Mouse (Mus musculus) myocyte (in vitro differentiated cells): ENCODE data around the gene Glyat.

Source experiments
- CEBPB ChIP-seq: IDR thresholded peaks from 2 replicates; pipeline ENCODE4 v1.6.1; 2011; ENCODE audit warnings: mild to moderate bottlenecking, moderate library complexity; ENCODE audit not compliant: poor library complexity, insufficient read depth, severe bottlenecking
- MAX ChIP-seq: IDR thresholded peaks from one replicate; pipeline ENCODE4 v1.6.1; 2011; ENCODE audit warnings: low read depth, mild to moderate bottlenecking, control low read depth
- MYOG ChIP-seq, 3 experiments: IDR thresholded peaks; one replicate each; pipeline ENCODE4 v1.6.1; 2011; ENCODE audit warnings: control low read depth in 2 of 3, low read depth in 2 of 3, mild to moderate bottlenecking in 2 of 3; ENCODE audit not compliant: insufficient read length in 2 of 3, control insufficient read depth in 1 of 3, insufficient read depth in 1 of 3
- POLR2A ChIP-seq: IDR thresholded peaks from one replicate; pipeline ENCODE4 v1.6.1; 2011; ENCODE audit warnings: low read depth, mild to moderate bottlenecking, control low read depth, moderate library complexity; ENCODE audit not compliant: insufficient read length
- POLR2AphosphoS2 ChIP-seq: IDR thresholded peaks from one replicate; pipeline ENCODE4 v1.6.1; 2011; ENCODE audit warnings: low read depth, control low read depth; ENCODE audit not compliant: insufficient read length
- SRF ChIP-seq: IDR thresholded peaks from one replicate; pipeline ENCODE4 v1.6.1; 2011; ENCODE audit warnings: low read depth; ENCODE audit not compliant: control insufficient read depth, insufficient read length
- TCF12 ChIP-seq: IDR thresholded peaks from one replicate; pipeline ENCODE4 v1.6.1; 2011; ENCODE audit warnings: mild to moderate bottlenecking, control low read depth; ENCODE audit not compliant: poor library complexity, insufficient read depth, severe bottlenecking
- TCF3 ChIP-seq: IDR thresholded peaks from one replicate; pipeline ENCODE4 v1.6.1; 2011; ENCODE audit warnings: low read depth, control low read depth; ENCODE audit not compliant: insufficient read length
- USF1 ChIP-seq: IDR thresholded peaks from one replicate; pipeline ENCODE4 v1.6.1; 2011; ENCODE audit warnings: low read depth, mild to moderate bottlenecking, control low read depth, moderate library complexity

DNA sequence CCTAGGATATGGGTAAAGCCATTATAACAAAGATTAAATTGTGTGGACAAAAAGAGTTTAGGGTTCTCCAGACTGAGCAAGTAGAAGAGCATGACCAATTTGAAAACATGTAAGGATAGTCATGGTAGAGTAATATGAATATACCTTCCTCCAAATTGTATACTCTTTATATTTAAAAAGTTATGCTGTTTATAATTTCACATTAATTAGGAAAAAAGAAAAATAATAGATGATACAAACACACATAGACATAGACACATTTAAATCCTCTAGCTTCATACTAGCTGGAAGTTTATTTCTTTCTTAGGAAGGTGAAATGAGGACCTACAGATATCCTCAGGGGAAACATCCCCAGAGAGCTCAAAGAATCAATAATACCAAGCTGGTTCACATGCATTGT, 37.0 kb downstream of the Glyat start, which contains the start of gene Olfr1442:
- TF ChIP-seq TCF12 (no peak), POLR2A (no peak), MYOG (IDR thresholded peaks at IDR 0.05; ENCODE audit: control insufficient read depth in 1 of 3, insufficient read depth in 1 of 3, insufficient read length in 2 of 3, low read depth in 2 of 3) (no peak), TCF3 (no peak), MAX (no peak), SRF (no peak), POLR2AphosphoS2 (no peak), CEBPB (no peak), USF1 (no peak)
